Mouse (Mus musculus) heart, postnatal 0 days (tissue): ENCODE results near the gene Alkbh1. TPM values are rescaled to one million over a fixed set of nuclear protein-coding genes. Genes with fewer than 3 reads are reported as not detected.

Experiments
- ATAC-seq: fragments of 200-750 bp; cut with Nextera tagmentation; 2 replicates; pipeline ENCODE4 v1.8.0; 2017; ENCODE audit warnings: low read depth, moderate number of reproducible peaks, moderate library complexity; ENCODE audit not compliant: insufficient read depth
- DNase-seq: peaks from one replicate; pipeline ENCODE4 v3.0.0-alpha.2; 2016; ENCODE audit warnings: low spot score
- H3K27ac ChIP-seq: fragments of 300-500 bp; sonication (generic); 2 replicates; pipeline ENCODE4 v1.5.1; 2014; ENCODE audit warnings: low read depth, mild to moderate bottlenecking
- H3K27me3 ChIP-seq: fragments of 300-500 bp; sonication (generic); 2 replicates; pipeline ENCODE4 v1.6.1; 2014; ENCODE audit warnings: low read length, mixed read lengths; ENCODE audit not compliant: control insufficient read depth, insufficient read depth
- H3K36me3 ChIP-seq: fragments of 300-500 bp; sonication (generic); replicated peaks from 2 replicates; pipeline ENCODE4 v1.6.1; 2014; ENCODE audit warnings: low read length, mixed read lengths; ENCODE audit not compliant: control insufficient read depth, insufficient read depth
- H3K4me1 ChIP-seq: fragments of 300-500 bp; sonication (generic); 2 replicates; pipeline ENCODE4 v1.6.1; 2014; ENCODE audit warnings: antibody characterized with exemption; ENCODE audit not compliant: control insufficient read depth, insufficient read depth
- H3K4me2 ChIP-seq: fragments of 300-500 bp; sonication (generic); 2 replicates; pipeline ENCODE4 v1.6.1; 2014; ENCODE audit warnings: low read depth, mild to moderate bottlenecking, low read length, moderate library complexity
- H3K4me3 ChIP-seq: fragments of 300-500 bp; sonication (generic); 2 replicates; pipeline ENCODE4 v1.5.1; 2014; ENCODE audit warnings: low read depth, low read length
- H3K9ac ChIP-seq: fragments of 300-500 bp; sonication (generic); replicated peaks from 2 replicates; pipeline ENCODE4 v1.6.1; 2014; ENCODE audit warnings: low read depth, low read length, mixed read lengths
- H3K9me3 ChIP-seq: fragments of 300-500 bp; sonication (generic); replicated peaks from 2 replicates; pipeline ENCODE4 v1.6.1; 2016; ENCODE audit warnings: low read length; ENCODE audit not compliant: control insufficient read depth
- CTCF ChIP-seq: IDR thresholded peaks from 2 replicates; pipeline ENCODE4 v1.5.1; 2016; ENCODE audit warnings: antibody characterized with exemption, control low read depth, low read depth
- EP300 ChIP-seq: IDR thresholded peaks from 2 replicates; pipeline ENCODE4 v1.6.1; 2016; ENCODE audit warnings: antibody characterized with exemption, low read depth
- WGBS: fragments of 180-500 bp; shearing (Covaris S2); extraction: QIAGEN DNeasy Blood & Tissue Kit; methylation state at CpG from one replicate; pipeline ENCODE4 v1.1.7; 2014; 5-methylcytosine and 5-hydroxymethylcytosine counted together
- polyA plus RNA-seq: library from polyadenylated mRNA; unstranded; fragments of >200 nt; fragmentation: Nextera tagmentation; extraction: Ambion mirVana; gene quantifications from 2 replicates; pipeline ENCODE4 v1.2.1, GENCODE M21; 2015
- total RNA-seq: library from RNA; depleted of rRNA; stranded (reverse); fragments of >200 nt; gene quantifications from 2 replicates; pipeline ENCODE4 v1.2.3, GENCODE M21; 2014; ENCODE audit warnings: low replicate concordance

Alkbh1 gene
- total and polyA plus RNA-seq, 2 experiments from 2014 or later: 17.7 to 26.2 TPM

DNA sequence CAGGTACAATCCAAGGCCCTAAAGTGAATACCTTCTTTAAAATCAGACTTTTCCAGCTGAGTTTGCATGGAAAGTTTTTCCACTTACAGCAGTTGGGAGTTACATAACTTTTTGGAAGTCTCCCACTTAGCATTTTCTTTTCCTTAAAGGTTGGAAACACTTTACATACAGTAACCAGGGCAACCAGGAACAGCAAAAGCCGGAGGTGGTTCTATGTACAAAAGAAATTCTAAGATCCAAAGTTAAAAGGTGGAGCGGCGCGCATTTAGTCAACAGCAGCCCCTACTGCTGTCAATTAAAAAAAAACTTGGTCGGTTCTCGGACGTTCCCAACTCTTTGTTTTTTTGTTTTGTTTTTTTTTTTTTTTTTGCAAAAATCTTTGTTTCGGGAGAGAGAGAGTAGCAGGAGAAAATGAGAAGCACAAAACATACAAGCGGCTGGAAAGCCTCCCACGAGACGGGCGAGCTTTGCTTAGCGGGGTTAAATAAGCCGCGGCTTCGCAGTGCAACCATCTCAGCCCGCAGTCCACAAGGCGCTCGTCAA is 27.7 kb upstream of the Alkbh1 start:
- Histone ChIP-seq H3K4me1 (peaks cover 12% of the 10 kb centered on the region), H3K36me3 (peaks cover 20% of the 10 kb centered on the region), H3K4me2 (peak overlapping the region; percentile 68), H3K27ac (peak overlapping the region; percentile 81), H3K9me3 (no peaks in the 10 kb centered on the region), H3K27me3 (no peaks in the 10 kb centered on the region), H3K4me3 (peak overlapping the region; percentile 68), H3K9ac (peak overlapping the region; percentile 90)
- WGBS: under 1% methylated on average over 19 of the region's 19 CpGs
- ATAC-seq (no peak), DNase-seq (peak; percentile 14)
- TF ChIP-seq CTCF (no peak), EP300 (no peak)

DNA sequence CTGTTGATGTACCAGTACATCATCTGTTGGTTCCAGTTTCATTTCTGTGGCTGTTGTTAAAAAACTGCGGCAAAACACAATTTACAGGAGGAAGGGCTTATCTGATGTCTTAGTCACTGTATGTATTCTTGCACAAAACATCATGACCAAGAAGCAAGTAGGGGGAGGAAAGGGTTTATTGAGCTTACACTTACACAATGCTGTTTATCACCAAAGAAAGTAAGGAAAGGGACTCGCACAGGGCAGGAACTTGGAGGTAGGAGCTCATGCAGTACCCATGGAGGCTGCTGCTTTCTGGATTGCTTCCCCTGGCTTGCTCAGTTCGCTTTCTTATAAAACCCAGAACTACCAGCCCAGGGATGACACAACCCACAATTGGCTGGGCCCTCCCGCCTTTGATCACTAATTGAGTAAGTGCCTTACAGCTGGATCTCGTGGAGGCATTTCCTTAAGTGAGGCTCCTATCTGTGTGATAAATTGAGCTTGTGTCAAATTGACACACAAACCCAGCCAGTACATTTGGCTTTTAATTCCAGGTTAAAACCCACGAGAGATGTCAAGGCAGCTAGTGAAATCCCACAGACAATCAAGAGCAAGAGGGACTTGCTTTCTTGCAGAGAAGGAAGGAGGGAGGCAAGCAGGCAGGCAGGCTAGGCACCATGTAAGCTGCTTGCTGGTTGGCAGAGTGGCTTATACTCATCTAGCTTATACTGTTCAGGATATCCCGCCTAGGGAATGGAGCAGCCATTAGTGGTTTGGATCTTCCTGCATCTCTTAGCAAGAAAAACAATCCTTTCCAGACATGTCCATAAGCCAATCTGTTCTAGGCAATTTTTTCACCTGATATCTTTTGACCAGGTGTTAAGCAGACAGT is 26.7 kb upstream of the Alkbh1 start:
- Histone ChIP-seq H3K9ac (0 out of 2 replicates have a peak overlapping the region, but pooled peaks have one; percentile 90), H3K27me3 (no peaks in the 10 kb centered on the region), H3K27ac (no peak overlapping the region), H3K4me3 (peak overlapping the region; percentile 68), H3K4me2 (peak overlapping the region; percentile 68), H3K36me3 (peaks cover 26% of the 10 kb centered on the region), H3K4me1 (peaks cover 12% of the 10 kb centered on the region), H3K9me3 (no peaks in the 10 kb centered on the region)
- ATAC-seq: no peak
- TF ChIP-seq EP300: no peak
- TF ChIP-seq CTCF: no peak
- no peak for DNase-seq
- 68% methylated on average over 7 of the region's 7 CpGs for WGBS

GRCm38 (mm10) chr12:87464678-87465297 is 21.0 kb upstream of the Alkbh1 start:
- no peaks in the 10 kb centered on the region for H3K27me3 ChIP-seq
- TF ChIP-seq CTCF (no peak), EP300 (no peak)
- no peak for ATAC-seq
- no peaks in the 10 kb centered on the region for H3K9me3 ChIP-seq
- 81% methylated on average over 6 of the region's 6 CpGs for WGBS
- no peak overlapping the region for H3K4me3 ChIP-seq
- no peak overlapping the region for H3K27ac ChIP-seq
- H3K9ac ChIP-seq: no peak overlapping the region
- no peaks in the 10 kb centered on the region for H3K4me1 ChIP-seq
- H3K36me3 ChIP-seq: peaks cover 76% of the 10 kb centered on the region
- DNase-seq: no peak
- no peak overlapping the region for H3K4me2 ChIP-seq

DNA sequence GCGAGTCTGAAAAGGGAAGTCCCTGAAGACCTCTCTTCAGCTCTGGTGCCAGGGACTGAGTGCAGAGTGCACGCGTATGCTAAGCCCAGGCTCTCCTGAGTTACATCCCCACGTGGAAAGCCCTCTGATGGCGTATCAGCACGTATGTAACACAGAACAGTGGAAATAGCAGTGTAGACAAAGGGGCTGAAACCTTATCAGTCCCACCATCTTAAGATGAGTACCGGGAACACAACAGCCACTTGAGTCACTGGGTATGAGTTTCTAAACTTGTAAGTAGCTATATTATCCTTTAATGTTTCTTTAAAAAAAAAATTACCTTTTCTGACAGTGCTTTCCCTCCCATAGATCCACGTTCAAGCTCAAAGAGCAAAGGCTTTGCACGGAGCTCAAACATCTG is 5.6 kb upstream of the Alkbh1 start:
- Histone ChIP-seq H3K4me1 (peaks cover 4% of the 10 kb centered on the region), H3K9ac (no peak overlapping the region), H3K27ac (no peak overlapping the region), H3K36me3 (peaks cover 80% of the 10 kb centered on the region), H3K9me3 (no peaks in the 10 kb centered on the region), H3K4me2 (no peak overlapping the region), H3K27me3 (no peaks in the 10 kb centered on the region), H3K4me3 (no peak overlapping the region)
- WGBS: 85% methylated on average over 9 of the region's 9 CpGs
- ATAC-seq (no peak), DNase-seq (no peak)
- TF ChIP-seq CTCF (no peak), EP300 (no peak)

- Histone ChIP-seq H3K27ac (peak overlapping the region; percentile 86; the same call in 1 of the 2 replicates), H3K4me2 (peak overlapping the region; percentile 82), H3K36me3 (peaks cover 50% of the 10 kb centered on the region), H3K4me3 (peak overlapping the region; percentile 94), H3K27me3 (no peaks in the 10 kb centered on the region), H3K9me3 (no peaks in the 10 kb centered on the region), H3K4me1 (peaks cover 19% of the 10 kb centered on the region), H3K9ac (peak overlapping the region; percentile 77)
- no peak for ATAC-seq
- DNase-seq: no peak
- TF ChIP-seq EP300 (no peak), CTCF (no peak)
- WGBS: 4% methylated on average over 16 of the region's 16 CpGs
Observed at GRCm38 (mm10) chr12:87444211-87444610, 394 bp upstream of the Alkbh1 start.
